Mouse (Mus musculus) mouse embryonic stem cell (cell line): ENCODE data around the gene Stat3.

Source experiments
- in situ Hi-C, 2 experiments: fragments of 300-500 bp; cut with MboI; formaldehyde crosslinking; loops; 1 replicate in 1 of 2; 3 replicates in 1 of 2; pipeline ENCODE4 v1.14.3; 2019 to 2020; ENCODE audit warnings: low sequenced_read_pairs in 2 of 2, low pct_unique_long_range_greater_than_20kb in 1 of 2, mixed read lengths in 1 of 2; ENCODE audit not compliant: unreplicated experiment in 1 of 2

Stat3 gene

GRCm38 (mm10) chr11:100939512-100940151 lies at the start of gene Stat3:
Gene Stat3, minus strand, starts transcription at chr11:100939540.
- in situ Hi-C loops = no loop called here

- in situ Hi-C loops = no loop called here
These were observed 49.3 kb upstream of the Stat3 start for GRCm38 (mm10) chr11:100988674-100989073.

GRCm38 (mm10) chr11:100985607-100986006 lies 46.3 kb upstream of the Stat3 start:
- in situ Hi-C loops = no loop called here

- in situ Hi-C loops = loop anchor here (5.0 kb wide), 2 partner anchors 74 to 199 kb away; no protein-coding TSS in a partner anchor
These were observed 44.4 kb upstream of the Stat3 start for GRCm38 (mm10) chr11:100983778-100984131.

GRCm38 (mm10) chr11:100983125-100983777 lies 43.9 kb upstream of the Stat3 start:
- in situ Hi-C loops = loop anchor here (5.0 kb wide), 2 partner anchors 74 to 199 kb away; no protein-coding TSS in a partner anchor

- in situ Hi-C loops = loop anchor here (5.0 kb wide), 2 partner anchors 75 to 200 kb away; no protein-coding TSS in a partner anchor
These were observed 42.7 kb upstream of the Stat3 start for GRCm38 (mm10) chr11:100982087-100982486.

- in situ Hi-C loops = loop anchor here (5.0 kb wide), 2 partner anchors 76 to 201 kb away; no protein-coding TSS in a partner anchor
These were observed 41.9 kb upstream of the Stat3 start for GRCm38 (mm10) chr11:100981236-100981635.

- in situ Hi-C loops = loop anchor here (5.0 kb wide), 2 partner anchors 77 to 202 kb away; no protein-coding TSS in a partner anchor
These were observed 41.1 kb upstream of the Stat3 start for GRCm38 (mm10) chr11:100980438-100980837.

- in situ Hi-C loops = loop anchor here (5.0 kb wide), 2 partner anchors 77 to 202 kb away; no protein-coding TSS in a partner anchor
These were observed 40.5 kb upstream of the Stat3 start for GRCm38 (mm10) chr11:100979887-100980286.

GRCm38 (mm10) chr11:100975241-100975640 lies 35.9 kb upstream of the Stat3 start:
- in situ Hi-C loops = no loop called here

- in situ Hi-C loops = no loop called here
These were observed 35.1 kb upstream of the Stat3 start for GRCm38 (mm10) chr11:100974381-100974970.

GRCm38 (mm10) chr11:100973245-100973644 lies 33.9 kb upstream of the Stat3 start:
- in situ Hi-C loops = no loop called here

- in situ Hi-C loops = no loop called here
These were observed 32.1 kb upstream of the Stat3 start for GRCm38 (mm10) chr11:100971455-100971854.

- in situ Hi-C loops = no loop called here
These were observed 31.2 kb upstream of the Stat3 start, which contains the start of gene Cavin1 for GRCm38 (mm10) chr11:100970557-100970937. Gene Cavin1, minus strand, starts transcription at chr11:100970887.

- in situ Hi-C loops = no loop called here
These were observed 30.6 kb upstream of the Stat3 start for GRCm38 (mm10) chr11:100969744-100970556.

- in situ Hi-C loops = no loop called here
These were observed 29.9 kb upstream of the Stat3 start for GRCm38 (mm10) chr11:100969189-100969743.

- in situ Hi-C loops = no loop called here
These were observed 29.2 kb upstream of the Stat3 start for GRCm38 (mm10) chr11:100968501-100968900.

GRCm38 (mm10) chr11:100967881-100968420 lies 28.6 kb upstream of the Stat3 start:
- in situ Hi-C loops = no loop called here
